Mouse (Mus musculus): ENCODE measurements at regions not wholly inside any gene's neighbourhood (a gene's known extent, or its start where the extent isn't known, plus 50 kb on each side); places are given as distances from the start of the nearest gene placed in this dataset.
"Not testable (repeated sequence)": the region's sequence is repeated elsewhere in the genome, so short reads cannot be mapped to it uniquely, and the experiment has no call there.

GRCm38 (mm10) chr17:15620746-15621694 is 56.9 kb upstream of the Prdm9 start:
- Histone ChIP-seq H3K4me3 (replicated peaks; ENCODE audit: low read length) (no peak overlapping the region), H3K9me3 (ENCODE audit: control insufficient read depth, low read length) (no peaks in the 10 kb centered on the region), H3K27me3 (ENCODE audit: control insufficient read depth, insufficient read depth, low read length) (no peaks in the 10 kb centered on the region), H3K4me2 (replicated peaks) (no peak overlapping the region), H3K4me1 (replicated peaks; ENCODE audit: control insufficient read depth, insufficient read depth, low read length) (no peaks in the 10 kb centered on the region), H3K27ac (no peak overlapping the region), H3K36me3 (replicated peaks; ENCODE audit: control insufficient read depth, insufficient read depth) (no peaks in the 10 kb centered on the region), H3K9ac (no peak overlapping the region)
- DNase-seq (ENCODE audit: low spot score) (no peak), ATAC-seq (ENCODE audit: low FRiP score) (no peak)
- 87% methylated on average over 7 of the region's 7 CpGs for WGBS

DNA sequence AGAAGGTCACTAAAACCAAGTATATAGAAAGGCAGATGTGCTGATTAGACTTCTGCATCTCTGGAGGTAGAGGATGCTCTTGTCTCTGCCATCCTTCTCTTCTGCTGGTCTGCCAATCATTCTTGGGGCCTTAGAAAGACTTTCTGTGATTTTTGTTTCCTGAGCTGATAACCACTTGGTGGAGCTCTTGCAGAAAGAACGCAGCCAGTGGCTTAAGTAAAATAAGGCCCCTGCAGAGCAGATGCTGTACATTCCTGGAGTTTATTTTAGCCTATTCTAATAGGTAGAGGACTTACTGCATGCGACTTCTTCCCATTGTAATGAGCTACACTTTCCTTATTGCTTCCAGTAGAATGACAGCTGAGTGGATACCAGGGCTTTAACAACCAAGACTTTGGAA is 58.8 kb upstream of the Prdm9 start:
- H3K4me1 ChIP-seq (replicated peaks; ENCODE audit: control insufficient read depth, insufficient read depth, low read length) = no peaks in the 10 kb centered on the region
- WGBS = 2% methylated on average over 2 of the region's 2 CpGs
- no peak overlapping the region for H3K27ac ChIP-seq
- no peak overlapping the region for H3K4me3 ChIP-seq (replicated peaks; ENCODE audit: low read length)
- no peak overlapping the region for H3K9ac ChIP-seq
- H3K27me3 ChIP-seq (ENCODE audit: control insufficient read depth, insufficient read depth, low read length) = no peaks in the 10 kb centered on the region
- DNase-seq (ENCODE audit: low spot score) = peak; percentile 54
- H3K36me3 ChIP-seq (replicated peaks; ENCODE audit: control insufficient read depth, insufficient read depth) = no peaks in the 10 kb centered on the region
- ATAC-seq (ENCODE audit: low FRiP score) = no peak
- 0 out of 2 replicates have a peak, but pooled peaks cover 4% of the 10 kb centered on the region for H3K9me3 ChIP-seq (ENCODE audit: control insufficient read depth, low read length)
- no peak overlapping the region for H3K4me2 ChIP-seq (replicated peaks)

- ATAC-seq (ENCODE audit: low FRiP score) = no peak
- no peak overlapping the region for H3K27ac ChIP-seq
- H3K9me3 ChIP-seq (ENCODE audit: control insufficient read depth, low read length) = 0 out of 2 replicates have a peak, but pooled peaks cover 4% of the 10 kb centered on the region
- H3K27me3 ChIP-seq (ENCODE audit: control insufficient read depth, insufficient read depth, low read length) = no peaks in the 10 kb centered on the region
- 88% methylated on average over 5 of the region's 5 CpGs for WGBS
- H3K4me1 ChIP-seq (replicated peaks; ENCODE audit: control insufficient read depth, insufficient read depth, low read length) = no peaks in the 10 kb centered on the region
- no peaks in the 10 kb centered on the region for H3K36me3 ChIP-seq (replicated peaks; ENCODE audit: control insufficient read depth, insufficient read depth)
- H3K4me2 ChIP-seq (replicated peaks) = no peak overlapping the region
- DNase-seq (ENCODE audit: low spot score) = no peak
- H3K4me3 ChIP-seq (replicated peaks; ENCODE audit: low read length) = no peak overlapping the region
- H3K9ac ChIP-seq = no peak overlapping the region
Measured at GRCm38 (mm10) chr17:15630792-15631191, 66.6 kb upstream of the Prdm9 start.

GRCm38 (mm10) chr17:15631626-15632025 is 67.5 kb upstream of the Prdm9 start:
- Histone ChIP-seq H3K4me3 (replicated peaks; ENCODE audit: low read length) (no peak overlapping the region), H3K4me1 (replicated peaks; ENCODE audit: control insufficient read depth, insufficient read depth, low read length) (no peaks in the 10 kb centered on the region), H3K9ac (no peak overlapping the region), H3K4me2 (replicated peaks) (no peak overlapping the region), H3K27me3 (ENCODE audit: control insufficient read depth, insufficient read depth, low read length) (no peaks in the 10 kb centered on the region), H3K9me3 (ENCODE audit: control insufficient read depth, low read length) (0 out of 2 replicates have a peak, but pooled peaks cover 4% of the 10 kb centered on the region), H3K27ac (no peak overlapping the region), H3K36me3 (replicated peaks; ENCODE audit: control insufficient read depth, insufficient read depth) (no peaks in the 10 kb centered on the region)
- 24% methylated on average over 11 of the region's 11 CpGs for WGBS
- ATAC-seq (ENCODE audit: low FRiP score) (no peak), DNase-seq (ENCODE audit: low spot score) (no peak)

- no peak overlapping the region for H3K9ac ChIP-seq
- WGBS = 43% methylated on average over 1 of the region's 1 CpGs
- DNase-seq (ENCODE audit: low spot score) (no peak), ATAC-seq (ENCODE audit: low FRiP score) (no peak)
- 0 out of 2 replicates have a peak, but pooled peaks cover 4% of the 10 kb centered on the region for H3K9me3 ChIP-seq (ENCODE audit: control insufficient read depth, low read length)
- no peak overlapping the region for H3K4me2 ChIP-seq (replicated peaks)
- H3K27ac ChIP-seq = no peak overlapping the region
- no peaks in the 10 kb centered on the region for H3K36me3 ChIP-seq (replicated peaks; ENCODE audit: control insufficient read depth, insufficient read depth)
- H3K27me3 ChIP-seq (ENCODE audit: control insufficient read depth, insufficient read depth, low read length) = no peaks in the 10 kb centered on the region
- H3K4me3 ChIP-seq (replicated peaks; ENCODE audit: low read length) = no peak overlapping the region
- no peaks in the 10 kb centered on the region for H3K4me1 ChIP-seq (replicated peaks; ENCODE audit: control insufficient read depth, insufficient read depth, low read length)
Measured at GRCm38 (mm10) chr17:15632090-15632489, 67.9 kb upstream of the Prdm9 start.

- not testable (repeated sequence) for H3K27ac ChIP-seq; ATAC-seq (ENCODE audit: low FRiP score); H3K4me3 ChIP-seq (replicated peaks; ENCODE audit: low read length); H3K9me3 ChIP-seq (ENCODE audit: control insufficient read depth, low read length); H3K4me2 ChIP-seq (replicated peaks); H3K9ac ChIP-seq; H3K27me3 ChIP-seq (ENCODE audit: control insufficient read depth, insufficient read depth, low read length); H3K4me1 ChIP-seq (replicated peaks; ENCODE audit: control insufficient read depth, insufficient read depth, low read length); DNase-seq (ENCODE audit: low spot score); H3K36me3 ChIP-seq (replicated peaks; ENCODE audit: control insufficient read depth, insufficient read depth)
- 65% methylated on average over 12 of the region's 12 CpGs for WGBS
Measured at GRCm38 (mm10) chr17:15639111-15639865, 65.5 kb upstream of the Chd1 start.

DNA sequence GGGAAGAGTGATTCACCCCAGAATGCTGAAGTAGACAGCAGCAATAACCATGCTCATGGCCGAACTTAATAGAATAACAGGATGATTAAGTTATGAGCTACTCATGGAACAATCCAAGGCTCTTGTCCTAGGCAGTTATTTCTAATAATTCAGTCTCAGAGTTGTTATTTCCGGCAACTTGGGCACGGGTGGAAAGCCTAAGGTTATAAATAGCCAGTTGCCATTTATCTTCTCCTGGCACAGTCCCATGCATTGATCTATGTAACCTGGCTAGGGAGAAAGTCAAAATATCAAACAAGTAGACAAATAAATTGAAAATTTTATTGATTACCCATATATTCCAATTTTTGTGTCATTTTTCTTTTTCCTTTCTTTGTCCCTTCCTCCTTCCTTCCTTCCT is 64.0 kb upstream of the Chd1 start:
- H3K36me3 ChIP-seq (replicated peaks; ENCODE audit: control insufficient read depth, insufficient read depth) = no peaks in the 10 kb centered on the region
- no peak overlapping the region for H3K4me3 ChIP-seq (replicated peaks; ENCODE audit: low read length)
- no peaks in the 10 kb centered on the region for H3K27me3 ChIP-seq (ENCODE audit: control insufficient read depth, insufficient read depth, low read length)
- no peak overlapping the region for H3K4me2 ChIP-seq (replicated peaks)
- H3K9me3 ChIP-seq (ENCODE audit: control insufficient read depth, low read length) = no peaks in the 10 kb centered on the region
- no peaks in the 10 kb centered on the region for H3K4me1 ChIP-seq (replicated peaks; ENCODE audit: control insufficient read depth, insufficient read depth, low read length)
- DNase-seq (ENCODE audit: low spot score) (no peak), ATAC-seq (ENCODE audit: low FRiP score) (no peak)
- no peak overlapping the region for H3K27ac ChIP-seq
- H3K9ac ChIP-seq = no peak overlapping the region
- WGBS = 90% methylated on average over 3 of the region's 3 CpGs

DNA sequence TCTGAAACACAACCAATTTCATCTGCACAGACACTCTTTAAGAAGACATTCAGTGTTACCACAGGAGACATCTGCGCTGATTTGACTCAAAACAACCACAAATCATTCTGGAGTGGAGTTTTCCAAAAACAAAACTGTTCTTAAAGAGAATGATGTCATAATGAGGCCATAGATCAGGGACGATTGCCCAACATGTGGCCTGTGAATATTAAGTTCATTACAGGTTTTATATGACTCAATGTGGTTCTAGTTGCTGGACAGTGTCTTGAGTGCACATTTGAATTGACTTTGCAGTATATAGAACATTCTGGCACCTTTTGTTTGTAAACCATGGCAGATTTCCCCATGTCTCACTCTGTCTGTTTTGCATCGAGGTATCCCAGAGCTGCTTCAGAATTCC is 63.0 kb upstream of the Chd1 start:
- no peaks in the 10 kb centered on the region for H3K4me1 ChIP-seq (replicated peaks; ENCODE audit: control insufficient read depth, insufficient read depth, low read length)
- no peaks in the 10 kb centered on the region for H3K9me3 ChIP-seq (ENCODE audit: control insufficient read depth, low read length)
- H3K27me3 ChIP-seq (ENCODE audit: control insufficient read depth, insufficient read depth, low read length) = no peaks in the 10 kb centered on the region
- 89% methylated on average over 3 of the region's 3 CpGs for WGBS
- H3K4me3 ChIP-seq (replicated peaks; ENCODE audit: low read length) = no peak overlapping the region
- no peak overlapping the region for H3K27ac ChIP-seq
- H3K9ac ChIP-seq = no peak overlapping the region
- DNase-seq (ENCODE audit: low spot score) (no peak), ATAC-seq (ENCODE audit: low FRiP score) (no peak)
- H3K36me3 ChIP-seq (replicated peaks; ENCODE audit: control insufficient read depth, insufficient read depth) = no peaks in the 10 kb centered on the region
- no peak overlapping the region for H3K4me2 ChIP-seq (replicated peaks)

DNA sequence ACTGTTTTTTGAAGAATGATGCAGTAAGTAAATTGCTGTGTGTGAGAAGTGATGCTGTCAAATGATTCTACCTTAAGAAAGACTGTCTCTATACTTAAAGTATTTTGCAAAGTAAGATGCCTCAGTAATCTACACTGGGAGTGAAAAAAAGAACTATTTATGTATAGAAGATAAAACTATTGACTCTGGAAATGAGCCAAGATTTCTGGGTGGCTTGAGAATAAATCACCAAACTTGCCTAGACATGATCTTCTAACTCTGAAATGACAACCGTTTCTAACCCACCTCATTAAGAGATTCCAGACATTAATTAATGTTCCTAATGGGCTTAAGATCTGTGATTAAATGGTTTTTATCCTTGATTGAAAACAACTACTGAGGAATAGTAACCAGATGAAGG is 58.0 kb upstream of the Chd1 start:
- H3K36me3 ChIP-seq (replicated peaks; ENCODE audit: control insufficient read depth, insufficient read depth) = no peaks in the 10 kb centered on the region
- WGBS = 53% methylated on average over 1 of the region's 1 CpGs
- no peaks in the 10 kb centered on the region for H3K27me3 ChIP-seq (ENCODE audit: control insufficient read depth, insufficient read depth, low read length)
- no peak overlapping the region for H3K27ac ChIP-seq
- H3K9me3 ChIP-seq (ENCODE audit: control insufficient read depth, low read length) = no peaks in the 10 kb centered on the region
- ATAC-seq (ENCODE audit: low FRiP score) = no peak
- DNase-seq (ENCODE audit: low spot score) = no peak
- no peaks in the 10 kb centered on the region for H3K4me1 ChIP-seq (replicated peaks; ENCODE audit: control insufficient read depth, insufficient read depth, low read length)
- H3K9ac ChIP-seq = no peak overlapping the region
- H3K4me2 ChIP-seq (replicated peaks) = no peak overlapping the region
- H3K4me3 ChIP-seq (replicated peaks; ENCODE audit: low read length) = no peak overlapping the region

Data from hindbrain, embryonic 14.5 days (tissue).